Mouse (Mus musculus): Measurements from ENCODE around the gene Pip4k2a.

The Pip4k2a gene

GRCm38 (mm10) chr2:18955022-18955421 is 42.9 kb downstream of the Pip4k2a start:
- no peak for DNase-seq

GRCm38 (mm10) chr2:18954422-18954821 is 43.5 kb downstream of the Pip4k2a start:
- no peak for DNase-seq

- no peak for DNase-seq
Measured at GRCm38 (mm10) chr2:18952102-18952673, 45.7 kb downstream of the Pip4k2a start.

DNA sequence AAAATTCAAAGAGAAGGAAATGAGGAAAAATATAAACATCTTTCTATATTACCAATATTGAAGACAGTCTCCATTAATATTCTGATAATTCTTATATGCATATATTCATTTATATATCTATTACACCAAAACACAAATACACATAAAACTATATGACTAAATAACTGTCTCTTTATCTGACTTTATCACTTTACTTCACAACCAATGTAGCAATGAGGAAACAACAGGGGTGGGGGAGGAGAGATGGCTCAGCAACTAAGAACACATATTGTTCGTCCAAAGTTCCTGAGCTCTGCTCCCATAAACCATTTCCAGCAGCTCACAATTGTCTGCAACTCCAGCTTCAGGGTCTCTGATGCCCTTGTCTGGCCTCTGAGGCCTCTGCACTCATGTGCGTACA is 47.2 kb downstream of the Pip4k2a start:
- DNase-seq: no peak

DNA sequence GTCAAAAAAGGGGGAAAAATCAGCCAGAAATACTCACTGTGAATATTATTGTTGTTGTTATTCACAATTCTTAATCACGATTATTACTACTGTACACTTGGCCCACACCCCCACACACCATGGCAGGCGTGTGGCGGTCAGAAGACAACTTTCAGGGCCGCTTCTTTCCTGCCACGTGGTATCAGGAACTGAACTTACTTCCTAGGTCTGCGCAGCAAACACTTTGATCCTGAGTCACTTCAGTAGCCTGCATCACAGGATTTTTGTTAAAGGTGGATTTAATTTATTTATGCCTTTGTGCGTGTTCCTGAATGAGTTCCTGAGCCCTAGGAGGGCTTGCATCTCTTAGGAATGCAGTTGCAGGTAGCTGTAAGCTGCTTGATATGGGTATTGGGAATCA is 49.2 kb downstream of the Pip4k2a start:
- DNase-seq: no peak

DNA sequence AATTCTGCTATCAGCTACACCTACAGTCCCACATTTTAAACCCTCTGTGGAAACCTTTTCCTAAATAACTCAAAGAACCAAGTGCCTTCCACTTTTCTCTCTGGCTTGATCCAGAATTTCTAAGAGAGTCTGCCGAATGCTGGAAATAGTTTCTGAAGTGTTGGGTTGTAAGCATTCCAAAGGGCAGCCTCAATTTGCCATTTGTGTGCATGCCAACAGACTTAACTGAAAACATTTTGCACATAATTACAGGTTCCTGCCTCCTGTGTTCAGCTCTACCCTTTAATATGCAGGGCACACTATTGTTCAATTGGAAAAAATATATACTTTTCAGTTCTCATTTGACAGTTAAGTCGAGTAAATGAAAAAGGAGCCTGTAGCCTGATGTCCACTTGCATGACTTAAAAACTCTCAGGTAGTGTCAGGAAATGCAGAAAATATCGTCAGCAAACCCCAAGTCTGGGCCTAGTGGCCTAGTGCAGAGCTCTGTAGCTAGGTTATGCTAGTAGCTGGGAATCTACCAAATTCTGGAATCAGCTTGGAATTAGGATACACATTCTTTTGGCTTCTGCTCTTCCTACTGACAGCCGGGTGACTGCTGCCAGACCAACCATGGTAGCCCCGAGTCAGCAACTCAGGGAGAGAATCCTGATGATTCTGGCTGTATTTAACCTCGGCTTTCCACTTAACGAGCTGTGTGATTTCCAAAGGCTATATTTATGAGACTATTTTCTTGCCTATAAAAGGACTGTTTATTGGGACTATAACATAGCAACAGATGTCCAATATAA is 50.1 kb downstream of the Pip4k2a start:
- peak; percentile 49 for DNase-seq

GRCm38 (mm10) chr2:18945438-18945837 is 52.5 kb downstream of the Pip4k2a start:
- DNase-seq: no peak

- no peak for DNase-seq
Measured at GRCm38 (mm10) chr2:18943930-18944329, 54.0 kb downstream of the Pip4k2a start.

DNA sequence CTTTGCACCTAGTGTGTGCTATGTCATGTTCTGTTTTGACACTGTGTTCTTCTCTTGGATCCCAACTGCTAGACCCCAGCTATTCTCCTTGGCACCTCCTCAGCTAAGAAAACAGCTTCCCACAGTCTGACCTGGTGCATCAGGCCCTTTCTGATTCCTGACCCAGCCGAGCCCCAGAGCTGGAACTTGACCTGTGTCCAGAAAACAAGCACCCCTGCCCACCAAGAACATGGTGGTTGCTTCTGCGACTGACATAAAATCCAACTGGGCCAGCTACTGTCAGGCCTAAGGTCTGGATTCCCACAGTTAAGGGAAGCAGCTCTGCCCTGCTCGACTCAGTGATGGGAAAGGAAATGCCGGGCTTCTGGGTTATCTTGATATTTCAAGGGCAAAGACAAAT is 54.6 kb downstream of the Pip4k2a start:
- no peak for DNase-seq

GRCm38 (mm10) chr2:18940693-18941270 is 57.1 kb downstream of the Pip4k2a start:
- no peak for DNase-seq

DNA sequence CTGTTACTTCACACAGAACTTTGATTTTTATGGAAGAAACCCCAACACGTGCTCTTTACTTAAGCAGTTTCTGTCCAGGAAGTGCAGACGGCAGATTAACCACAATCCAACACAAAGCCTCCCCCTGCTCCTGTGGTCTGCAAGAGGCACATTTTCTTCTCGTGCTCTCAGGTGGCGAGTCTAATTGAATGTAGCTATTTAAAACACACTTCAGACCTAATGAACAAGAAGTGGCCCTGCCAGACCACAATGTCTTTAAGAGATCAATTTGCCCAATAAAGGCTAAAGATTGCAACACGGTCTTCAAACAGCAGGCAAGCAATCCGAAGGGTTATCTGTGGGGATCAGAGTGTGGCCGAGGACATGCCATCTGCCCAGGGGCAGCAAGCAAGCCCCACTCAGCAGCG is 59.0 kb downstream of the Pip4k2a start:
- DNase-seq: no peak

DNA sequence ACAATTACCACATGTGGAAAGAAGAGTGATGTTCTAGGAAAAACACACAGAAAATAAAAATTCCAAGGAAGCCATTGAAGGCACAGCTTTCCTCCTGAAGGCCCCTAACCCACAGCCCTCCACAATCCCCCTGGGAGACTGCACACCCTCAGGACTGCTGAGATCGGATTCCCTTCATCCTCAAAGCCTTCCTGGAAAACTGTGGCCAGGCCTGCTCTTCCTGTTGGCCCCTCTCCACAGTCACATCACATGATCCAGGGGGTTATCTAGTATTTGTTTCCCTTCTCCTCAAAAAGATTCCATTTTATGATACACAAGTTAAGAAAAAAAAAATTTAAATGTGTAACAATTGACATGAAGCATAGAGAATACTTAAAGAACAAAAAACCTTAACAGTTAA is 59.7 kb downstream of the Pip4k2a start:
- DNase-seq: no peak

DNA sequence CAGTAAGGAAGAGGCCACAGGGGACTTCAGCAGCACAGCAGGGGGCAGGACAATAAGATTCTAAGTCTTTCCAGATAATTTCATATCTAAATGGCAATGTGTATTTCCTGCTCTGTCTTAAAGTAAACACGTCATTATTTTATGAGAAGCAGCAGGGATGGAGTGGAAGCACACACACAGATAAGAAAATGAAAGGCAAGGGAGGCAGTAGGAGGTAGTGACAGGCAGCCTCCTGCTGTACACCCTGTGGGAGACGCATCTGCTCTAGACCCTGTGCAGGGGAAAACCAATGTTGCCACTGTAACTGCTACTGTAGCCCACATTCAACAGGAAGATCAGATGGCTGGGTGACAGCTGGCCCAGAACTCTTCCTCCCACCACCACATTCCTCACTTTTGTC is 60.3 kb downstream of the Pip4k2a start:
- DNase-seq: no peak

DNA sequence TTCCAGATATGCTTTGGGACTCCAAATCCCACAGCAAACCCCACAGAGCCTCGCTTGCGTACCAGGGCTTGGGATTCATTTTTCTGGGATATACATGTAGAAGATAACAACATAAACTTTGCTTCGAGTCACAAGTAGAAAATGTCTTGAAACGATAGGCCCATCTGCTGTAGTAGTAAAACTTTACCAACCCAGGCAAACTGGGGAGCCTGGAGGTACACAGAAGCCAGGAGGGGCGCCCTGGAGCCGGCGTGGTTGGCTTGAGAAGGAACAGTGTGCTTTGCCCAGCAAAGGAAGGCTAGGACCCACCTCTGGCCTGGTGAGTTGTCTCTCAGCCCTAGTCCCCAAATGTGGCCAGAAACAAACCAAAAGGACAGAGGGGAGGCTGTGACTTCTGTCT is 61.5 kb downstream of the Pip4k2a start:
- DNase-seq: no peak

GRCm38 (mm10) chr2:18935581-18936027 is 62.3 kb downstream of the Pip4k2a start:
- no peak for DNase-seq

- DNase-seq: no peak
Measured at GRCm38 (mm10) chr2:18934131-18934530, 63.8 kb downstream of the Pip4k2a start.

GRCm38 (mm10) chr2:18933418-18933817 is 64.5 kb downstream of the Pip4k2a start:
- no peak for DNase-seq

- DNase-seq: no peak
Measured at GRCm38 (mm10) chr2:18930318-18931060, 67.4 kb downstream of the Pip4k2a start.

DNA sequence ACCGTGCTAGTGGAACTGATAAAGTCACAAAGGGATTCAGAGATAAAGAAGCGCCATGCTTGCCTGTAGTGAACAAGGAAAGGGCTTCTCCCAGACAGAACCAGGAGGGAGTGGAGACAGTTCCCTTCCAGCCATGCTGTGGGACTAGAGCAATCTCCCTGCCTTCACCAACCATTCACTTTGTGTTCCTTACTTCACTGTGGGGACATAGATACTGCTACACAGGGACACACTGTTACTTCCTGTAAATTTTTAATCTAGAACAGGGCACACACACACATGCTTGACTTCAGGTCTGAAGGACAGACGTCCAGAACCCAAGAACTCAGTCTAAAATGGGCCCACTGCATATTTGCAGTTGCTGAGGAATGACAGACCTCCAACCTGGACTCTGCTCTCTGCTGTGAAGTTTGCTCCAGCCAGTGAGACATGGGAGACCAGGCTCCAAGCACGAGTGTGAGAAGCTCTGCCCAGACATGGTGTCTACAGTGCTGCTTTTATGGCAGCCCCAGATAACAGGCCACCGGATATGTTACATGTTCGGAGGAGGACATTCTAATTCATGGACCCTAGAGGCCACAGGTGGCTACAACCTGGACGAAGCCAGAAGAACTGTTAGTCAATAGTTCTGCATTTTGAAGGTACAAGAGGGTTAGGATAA is 69.2 kb downstream of the Pip4k2a start:
- DNase-seq: no peak

DNA sequence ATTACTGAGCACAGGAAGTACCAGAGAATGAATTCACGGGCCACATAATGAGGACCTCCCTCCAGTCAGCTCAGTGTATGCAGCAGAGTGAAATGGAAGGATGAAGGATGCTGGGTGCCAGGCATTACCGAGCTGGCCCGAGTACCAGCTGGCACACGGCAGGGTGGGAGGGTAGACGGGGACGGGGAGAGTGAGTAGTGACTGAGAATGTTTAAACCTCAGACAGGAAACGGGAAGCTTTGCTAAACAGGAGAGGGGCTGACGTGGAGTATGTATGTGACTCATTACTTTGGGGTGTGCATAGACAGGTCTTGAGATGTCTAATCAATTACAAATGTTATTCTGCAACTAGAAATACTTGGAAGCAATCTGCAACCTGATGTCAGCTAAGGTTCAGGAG is 69.7 kb downstream of the Pip4k2a start:
- DNase-seq: no peak

- no peak for DNase-seq
Measured at GRCm38 (mm10) chr2:18923806-18924595, 73.9 kb downstream of the Pip4k2a start.

GRCm38 (mm10) chr2:18923098-18923649 is 74.8 kb downstream of the Pip4k2a start:
- DNase-seq: no peak

All from cerebellum, adult 9-10 months (tissue).